Mouse (Mus musculus) heart, postnatal 0 days (tissue): Measurements from ENCODE around the gene Myh3.

Experiments
- CTCF ChIP-seq: IDR thresholded peaks from 2 replicates; pipeline ENCODE4 v1.5.1; 2016; ENCODE audit warnings: antibody characterized with exemption, control low read depth, low read depth
- EP300 ChIP-seq: IDR thresholded peaks from 2 replicates; pipeline ENCODE4 v1.6.1; 2016; ENCODE audit warnings: antibody characterized with exemption, low read depth

- no peak for TF ChIP-seq CTCF
- no peak for TF ChIP-seq EP300
Measured at GRCm38 (mm10) chr11:67113381-67113780, 35.3 kb downstream of the Myh3 start.
